Mouse (Mus musculus) CH12.LX (cell line): ENCODE data around the gene Gm35549. TPM values are rescaled to one million over a fixed set of nuclear protein-coding genes. Genes with fewer than 3 reads are reported as not detected.

Experiments
- DNase-seq: peaks from one replicate; pipeline ENCODE4 v3.0.0-alpha.2; 2013; ENCODE audit errors: extremely low read depth
- H3K27ac ChIP-seq: 2 replicates; pipeline ENCODE4 v1.5.1; 2012; ENCODE audit warnings: low read depth, mild to moderate bottlenecking, control low read depth, moderate library complexity; ENCODE audit not compliant: insufficient read depth
- H3K27me3 ChIP-seq: replicated peaks from 2 replicates; pipeline ENCODE3; 2012; ENCODE audit warnings: inconsistent platforms
- H3K36me3 ChIP-seq, 2 experiments: replicated peaks in 1 of 2; 2 replicates each; pipeline versions ENCODE3 to v1.6.1; 2012; ENCODE audit warnings: inconsistent platforms in 1 of 2, low read length in 1 of 2, mild to moderate bottlenecking in 1 of 2, mixed read lengths in 1 of 2, moderate library complexity in 1 of 2; ENCODE audit not compliant: control insufficient read depth in 1 of 2, insufficient read depth in 1 of 2
- H3K4me1 ChIP-seq, 2 experiments: 2 replicates each; pipeline ENCODE4 v1.6.1; 2012; ENCODE audit warnings: inconsistent platforms in 1 of 2, moderate library complexity in 1 of 2; ENCODE audit not compliant: insufficient read depth in 2 of 2, control insufficient read depth in 1 of 2
- H3K4me2 ChIP-seq: 2 replicates; pipeline ENCODE4 v1.6.1; 2012; ENCODE audit warnings: low read depth, mild to moderate bottlenecking, control low read depth; ENCODE audit not compliant: poor library complexity, insufficient read depth, severe bottlenecking
- H3K4me3 ChIP-seq, 3 experiments: fragments of 150-350 bp in 1 of 3; sonication (generic) in 1 of 3; replicated peaks in 1 of 3; 2 replicates each; pipeline versions ENCODE3 to v1.5.1; 2011 to 2012; ENCODE audit warnings: low read depth in 2 of 3, low read length in 2 of 3, mild to moderate bottlenecking in 2 of 3, moderate library complexity in 2 of 3, control low read depth in 1 of 3, improper control_type of control experiment in 1 of 3, inconsistent platforms in 1 of 3, mixed read lengths in 1 of 3; ENCODE audit not compliant: poor library complexity in 1 of 3
- H3K79me2 ChIP-seq: replicated peaks from 2 replicates; pipeline ENCODE4 v1.6.1; 2012; ENCODE audit warnings: mild to moderate bottlenecking, moderate library complexity; ENCODE audit not compliant: control insufficient read depth, poor library complexity, insufficient read depth, severe bottlenecking; ENCODE audit errors: extremely low read depth
- H3K9ac ChIP-seq: 2 replicates; pipeline ENCODE4 v1.6.1; 2012; ENCODE audit warnings: low read depth, mild to moderate bottlenecking, control low read depth, moderate library complexity; ENCODE audit not compliant: insufficient read depth
- H3K9me3 ChIP-seq: replicated peaks from 2 replicates; pipeline ENCODE3; 2012; ENCODE audit warnings: low read length, inconsistent platforms, mixed read lengths
- BHLHE40 ChIP-seq: IDR thresholded peaks from 2 replicates; pipeline ENCODE4 v1.6.1; 2011; ENCODE audit warnings: mild to moderate bottlenecking, low read depth, low read length, improper control_type of control experiment
- CHD1 ChIP-seq: IDR thresholded peaks from 2 replicates; pipeline ENCODE4 v1.6.1; 2012; ENCODE audit warnings: low read depth, low read length, improper control_type of control experiment, inconsistent platforms
- CHD2 ChIP-seq: IDR thresholded peaks from 2 replicates; pipeline ENCODE4 v1.6.1; 2011; ENCODE audit warnings: low read length, improper control_type of control experiment
- E2F4 ChIP-seq: IDR thresholded peaks from 2 replicates; pipeline ENCODE4 v1.6.1; 2011; ENCODE audit warnings: low read depth, low read length, improper control_type of control experiment; ENCODE audit not compliant: insufficient replicate concordance
- EP300 ChIP-seq: IDR thresholded peaks from 2 replicates; pipeline ENCODE4 v1.6.1; 2011; ENCODE audit warnings: low read length, improper control_type of control experiment
- ETS1 ChIP-seq: conservative IDR thresholded peaks from 2 replicates; pipeline ENCODE4 v1.6.1; 2012; ENCODE audit warnings: low read depth, mild to moderate bottlenecking, inconsistent platforms, low read length, improper control_type of control experiment, moderate library complexity
- GABPA ChIP-seq: IDR thresholded peaks from 2 replicates; pipeline ENCODE4 v1.6.1; 2012; ENCODE audit warnings: low read depth, low read length, improper control_type of control experiment, inconsistent platforms; ENCODE audit not compliant: insufficient replicate concordance
- HCFC1 ChIP-seq: IDR thresholded peaks from 2 replicates; pipeline ENCODE4 v1.6.1; 2012; ENCODE audit warnings: low read depth, mild to moderate bottlenecking, inconsistent platforms, low read length, improper control_type of control experiment
- JUN ChIP-seq: IDR thresholded peaks from 2 replicates; pipeline ENCODE4 v1.6.1; 2011; ENCODE audit warnings: low read depth, mild to moderate bottlenecking, low read length, improper control_type of control experiment, moderate library complexity; ENCODE audit not compliant: insufficient read depth
- JUND ChIP-seq: conservative IDR thresholded peaks from 2 replicates; pipeline ENCODE4 v1.6.1; 2011; ENCODE audit warnings: low read depth, low read length, improper control_type of control experiment
- KAT2A ChIP-seq: IDR thresholded peaks from 2 replicates; pipeline ENCODE4 v1.6.1; 2012; ENCODE audit warnings: low read length, improper control_type of control experiment, inconsistent platforms; ENCODE audit not compliant: insufficient replicate concordance
- MAFK ChIP-seq: IDR thresholded peaks from 2 replicates; pipeline ENCODE4 v1.6.1; 2011; ENCODE audit warnings: low read length, improper control_type of control experiment; ENCODE audit not compliant: insufficient replicate concordance
- MAX ChIP-seq: IDR thresholded peaks from 2 replicates; pipeline ENCODE4 v1.6.1; 2011; ENCODE audit warnings: low read length, improper control_type of control experiment
- MAZ ChIP-seq: IDR thresholded peaks from 2 replicates; pipeline ENCODE4 v1.6.1; 2012; ENCODE audit warnings: low read depth, mild to moderate bottlenecking, inconsistent platforms, low read length, improper control_type of control experiment, moderate library complexity
- MEF2A ChIP-seq: IDR thresholded peaks from 2 replicates; pipeline ENCODE4 v1.6.1; 2014; ENCODE audit warnings: low read depth, mild to moderate bottlenecking, inconsistent platforms, low read length, improper control_type of control experiment, borderline replicate concordance
- MXI1 ChIP-seq: IDR thresholded peaks from 2 replicates; pipeline ENCODE4 v1.6.1; 2011; ENCODE audit warnings: mild to moderate bottlenecking, low read depth, low read length, improper control_type of control experiment
- POLR2A ChIP-seq: IDR thresholded peaks from 2 replicates; pipeline ENCODE4 v1.6.1; 2011; ENCODE audit warnings: low read depth, mild to moderate bottlenecking, improper control_type of control experiment, low read length
- POLR2AphosphoS2 ChIP-seq: IDR thresholded peaks from 2 replicates; pipeline ENCODE4 v1.6.1; 2011; ENCODE audit warnings: low read depth, low read length, improper control_type of control experiment
- RAD21 ChIP-seq: IDR thresholded peaks from 2 replicates; pipeline ENCODE4 v1.6.1; 2011; ENCODE audit warnings: low read depth, mild to moderate bottlenecking, low read length, improper control_type of control experiment, moderate library complexity
- RCOR1 ChIP-seq: conservative IDR thresholded peaks from 2 replicates; pipeline ENCODE4 v1.6.1; 2012; ENCODE audit warnings: low read depth, mild to moderate bottlenecking, inconsistent platforms, low read length, improper control_type of control experiment
- SIN3A ChIP-seq: IDR thresholded peaks from 2 replicates; pipeline ENCODE4 v1.6.1; 2012; ENCODE audit warnings: low read length, improper control_type of control experiment, inconsistent platforms
- SMC3 ChIP-seq: IDR thresholded peaks from 2 replicates; pipeline ENCODE4 v1.6.1; 2011; ENCODE audit warnings: low read depth, low read length, improper control_type of control experiment
- TBP ChIP-seq: conservative IDR thresholded peaks from 2 replicates; pipeline ENCODE4 v1.6.1; 2011; ENCODE audit warnings: low read depth, low read length, improper control_type of control experiment
- TCF12 ChIP-seq: IDR thresholded peaks from 2 replicates; pipeline ENCODE4 v1.6.1; 2014; ENCODE audit warnings: low read depth, mild to moderate bottlenecking, inconsistent platforms, low read length, improper control_type of control experiment
- UBTF ChIP-seq: IDR thresholded peaks from 2 replicates; pipeline ENCODE4 v1.6.1; 2012; ENCODE audit warnings: low read depth, mild to moderate bottlenecking, inconsistent platforms, low read length, improper control_type of control experiment, moderate library complexity
- USF2 ChIP-seq: conservative IDR thresholded peaks from 2 replicates; pipeline ENCODE4 v1.6.1; 2011; ENCODE audit warnings: low read depth, low read length, improper control_type of control experiment
- ZC3H11A ChIP-seq: IDR thresholded peaks from 2 replicates; pipeline ENCODE4 v1.6.1; 2012; ENCODE audit warnings: low read depth, mild to moderate bottlenecking, inconsistent platforms, low read length, improper control_type of control experiment
- ZKSCAN1 ChIP-seq: IDR thresholded peaks from 2 replicates; pipeline ENCODE4 v1.6.1; 2012; ENCODE audit warnings: low read depth, inconsistent platforms, low read length, improper control_type of control experiment, borderline replicate concordance
- ZMIZ1 ChIP-seq: IDR thresholded peaks from 2 replicates; pipeline ENCODE4 v1.6.1; 2012; ENCODE audit warnings: low read depth, mild to moderate bottlenecking, inconsistent platforms, low read length, improper control_type of control experiment
- ZNF384 ChIP-seq: IDR thresholded peaks from 2 replicates; pipeline ENCODE4 v1.6.1; 2012; ENCODE audit warnings: low read depth, low read length, improper control_type of control experiment, inconsistent platforms
- dilution Hi-C: fragments of 300-500 bp; cut with MboI; formaldehyde crosslinking; loops from 2 replicates; pipeline ENCODE4 v1.14.3; 2020; ENCODE audit warnings: low sequenced_read_pairs; ENCODE audit not compliant: extremely low pct_unique_long_range_greater_than_20kb, extremely low pct_ligation_motif_present
- in situ Hi-C: fragments of 300-500 bp; cut with MboI; formaldehyde crosslinking; loops from 3 replicates; pipeline ENCODE4 v1.14.3; 2019; ENCODE audit warnings: low sequenced_read_pairs, low pct_ligation_motif_present, low pct_unique_long_range_greater_than_20kb, mixed read lengths
- polyA plus RNA-seq: library from polyadenylated mRNA; unstranded; fragments of >175 nt; gene quantifications from 2 replicates; pipeline ENCODE4 v1.2.1, GENCODE M21; 2012; ENCODE audit warnings: low read depth; ENCODE audit not compliant: insufficient read length
- total RNA-seq, 2 experiments: library from RNA; depleted of rRNA; stranded (reverse); fragments of 300-350 nt in 1 of 2; fragments of >200 nt in 1 of 2; gene quantifications; 2 replicates each; pipeline ENCODE4 v1.2.3; 2012 to 2014

The Gm35549 gene
- total and polyA plus RNA-seq, 3 experiments: not detected

DNA sequence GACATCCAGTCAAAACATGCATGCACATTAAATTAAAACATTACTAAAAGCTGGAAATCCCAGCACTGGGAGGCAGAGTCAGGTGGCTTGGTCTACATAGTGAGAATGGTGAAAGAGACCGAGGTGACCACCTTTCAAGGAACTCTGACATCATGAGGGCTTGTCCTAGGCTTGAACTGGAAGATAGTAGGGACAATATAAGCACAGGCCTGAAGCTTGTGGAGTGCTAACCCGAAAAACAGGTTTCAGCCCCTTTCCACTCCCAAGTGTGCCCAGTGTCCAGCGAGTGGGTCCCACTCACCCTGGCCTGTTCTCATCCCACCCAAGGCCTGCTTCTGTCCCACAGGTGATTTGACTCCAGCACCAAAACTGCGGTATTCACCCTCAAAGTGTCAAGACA, 6.6 kb downstream of the Gm35549 start:
- H3K79me2 ChIP-seq: no peaks in the 10 kb centered on the region
- DNase-seq: no peak
- H3K4me2 ChIP-seq: no peak overlapping the region
- in situ Hi-C loops: no loop called here
- peaks cover 11 to 43% of the 10 kb centered on the region in 2 experiments for H3K36me3 ChIP-seq
- no peak overlapping the region for H3K27ac ChIP-seq
- no peaks in the 10 kb centered on the region for H3K27me3 ChIP-seq
- no peaks in the 10 kb centered on the region for H3K4me1 ChIP-seq
- no peak overlapping the region for H3K9ac ChIP-seq
- H3K4me3 ChIP-seq: no peak overlapping the region
- H3K9me3 ChIP-seq: no peaks in the 10 kb centered on the region
- dilution Hi-C loops: no loop called here
- TF ChIP-seq KAT2A: no peak
- TF ChIP-seq POLR2AphosphoS2: no peak
- TF ChIP-seq USF2: no peak
- no peak for TF ChIP-seq MAZ
- TF ChIP-seq ZC3H11A: no peak
- TF ChIP-seq TCF12: no peak
- TF ChIP-seq SMC3: no peak
- no peak for TF ChIP-seq JUND
- no peak for TF ChIP-seq RCOR1
- no peak for TF ChIP-seq SIN3A
- TF ChIP-seq ZMIZ1: no peak
- TF ChIP-seq HCFC1: no peak
- no peak for TF ChIP-seq CHD1
- TF ChIP-seq MAFK: no peak
- TF ChIP-seq ETS1: no peak
- TF ChIP-seq POLR2A: no peak
- no peak for TF ChIP-seq CHD2
- TF ChIP-seq MEF2A: no peak
- no peak for TF ChIP-seq ZNF384
- no peak for TF ChIP-seq TBP

DNA sequence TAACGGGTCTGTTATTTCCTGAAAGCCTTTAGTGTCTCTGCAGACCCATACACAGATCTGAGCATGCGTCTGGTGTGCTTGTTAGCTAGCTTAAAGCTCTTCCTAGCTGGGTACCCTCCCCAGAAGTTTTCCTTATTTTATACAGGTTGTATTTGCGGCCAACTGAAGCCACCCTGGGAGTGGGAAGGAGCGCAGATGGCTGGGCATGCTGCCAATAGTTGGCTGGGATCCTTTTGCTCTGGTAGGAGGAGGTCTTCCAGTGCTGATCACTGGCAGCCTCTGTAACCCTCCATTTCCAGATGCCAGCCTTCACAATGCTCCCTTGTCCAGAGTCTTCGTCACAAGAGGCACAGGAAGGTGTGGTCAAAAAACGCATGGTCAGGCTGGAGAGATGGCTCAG, 7.0 kb downstream of the Gm35549 start:
- Histone ChIP-seq H3K27me3 (no peaks in the 10 kb centered on the region), H3K27ac (no peak overlapping the region), H3K36me3 (peaks cover 11 to 43% of the 10 kb centered on the region in 2 experiments), H3K4me2 (no peak overlapping the region), H3K4me3 (no peak overlapping the region), H3K9me3 (no peaks in the 10 kb centered on the region), H3K9ac (no peak overlapping the region), H3K79me2 (no peaks in the 10 kb centered on the region), H3K4me1 (no peaks in the 10 kb centered on the region)
- DNase-seq: no peak
- dilution Hi-C loops (no loop called here), in situ Hi-C loops (no loop called here)
- TF ChIP-seq ZKSCAN1 (no peak), JUND (no peak), EP300 (no peak), MEF2A (no peak), RAD21 (no peak), TCF12 (no peak), ETS1 (no peak), GABPA (no peak), ZMIZ1 (no peak), MXI1 (no peak), POLR2A (no peak), CHD2 (no peak), HCFC1 (no peak), E2F4 (no peak), UBTF (no peak), MAZ (no peak), BHLHE40 (no peak), JUN (no peak), MAX (no peak), KAT2A (no peak)
